Mouse (Mus musculus) limb, embryonic 12.5 days (tissue): ENCODE measurements at regions not wholly inside any gene's neighbourhood (a gene's known extent, or its start where the extent isn't known, plus 50 kb on each side); places are given as distances from the start of the nearest gene placed in this dataset.

Source experiments
- ATAC-seq: fragments of 200-750 bp; cut with Nextera tagmentation; 2 replicates; pipeline ENCODE4 v1.8.0; 2017; ENCODE audit warnings: low read depth, moderate TSS enrichment; ENCODE audit not compliant: insufficient number of reproducible peaks, insufficient read depth, low FRiP score, low TSS enrichment
- H3K27ac ChIP-seq: fragments of 300-500 bp; sonication (generic); 2 replicates; pipeline ENCODE4 v1.5.1; 2016; ENCODE audit warnings: mild to moderate bottlenecking, moderate library complexity
- H3K27me3 ChIP-seq: fragments of 300-500 bp; sonication (generic); 2 replicates; pipeline ENCODE4 v1.6.1; 2016; ENCODE audit warnings: mild to moderate bottlenecking, moderate library complexity
- H3K36me3 ChIP-seq: fragments of 300-500 bp; sonication (generic); 2 replicates; pipeline ENCODE4 v1.6.1; 2016; ENCODE audit warnings: mild to moderate bottlenecking, moderate library complexity
- H3K4me1 ChIP-seq: fragments of 300-500 bp; sonication (generic); replicated peaks from 2 replicates; pipeline ENCODE4 v1.6.1; 2016
- H3K4me2 ChIP-seq: fragments of 300-500 bp; sonication (generic); 2 replicates; pipeline ENCODE4 v1.6.1; 2016; ENCODE audit warnings: mild to moderate bottlenecking, moderate library complexity
- H3K4me3 ChIP-seq: fragments of 300-500 bp; sonication (generic); replicated peaks from 2 replicates; pipeline ENCODE4 v1.5.1; 2016; ENCODE audit warnings: mild to moderate bottlenecking
- H3K9ac ChIP-seq: fragments of 300-500 bp; sonication (generic); replicated peaks from 2 replicates; pipeline ENCODE4 v1.6.1; 2016; ENCODE audit warnings: mild to moderate bottlenecking, moderate library complexity
- H3K9me3 ChIP-seq: fragments of 300-500 bp; sonication (generic); 2 replicates; pipeline ENCODE4 v1.6.1; 2016; ENCODE audit warnings: mild to moderate bottlenecking, moderate library complexity
- WGBS: fragments of 180-500 bp; shearing (Covaris S2); methylation state at CpG from one replicate; pipeline ENCODE4 v1.1.7; 2016; 5-methylcytosine and 5-hydroxymethylcytosine counted together

DNA sequence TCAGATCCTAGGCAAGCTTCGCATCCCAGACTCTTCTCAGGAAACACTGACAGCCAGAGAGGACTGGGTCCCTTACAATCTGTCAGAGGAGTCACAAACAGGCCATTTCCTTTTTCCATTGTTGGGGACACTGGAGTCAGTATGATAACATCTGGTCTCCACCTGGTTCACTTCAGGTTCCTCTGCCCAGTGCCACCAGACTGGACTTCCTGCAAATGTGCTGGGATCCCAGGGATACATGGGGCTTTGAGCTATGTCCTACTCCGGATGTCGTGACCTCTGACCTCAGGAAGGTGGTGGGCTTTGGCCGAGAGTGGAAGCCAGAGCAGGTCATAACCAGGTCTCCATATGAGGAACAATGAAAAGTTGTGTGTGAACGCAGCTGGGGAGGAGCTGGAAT, 96.0 kb upstream of the Sulf2 start:
- Histone ChIP-seq H3K27ac (0 out of 2 replicates have a peak overlapping the region, but pooled peaks have one; percentile 45), H3K9ac (no peak overlapping the region), H3K9me3 (no peaks in the 10 kb centered on the region), H3K4me1 (peaks cover 30% of the 10 kb centered on the region), H3K27me3 (no peaks in the 10 kb centered on the region), H3K4me3 (no peak overlapping the region), H3K36me3 (no peaks in the 10 kb centered on the region), H3K4me2 (no peak overlapping the region)
- WGBS, result 41% methylated on average over 5 of the region's 5 CpGs
- no peak for ATAC-seq

DNA sequence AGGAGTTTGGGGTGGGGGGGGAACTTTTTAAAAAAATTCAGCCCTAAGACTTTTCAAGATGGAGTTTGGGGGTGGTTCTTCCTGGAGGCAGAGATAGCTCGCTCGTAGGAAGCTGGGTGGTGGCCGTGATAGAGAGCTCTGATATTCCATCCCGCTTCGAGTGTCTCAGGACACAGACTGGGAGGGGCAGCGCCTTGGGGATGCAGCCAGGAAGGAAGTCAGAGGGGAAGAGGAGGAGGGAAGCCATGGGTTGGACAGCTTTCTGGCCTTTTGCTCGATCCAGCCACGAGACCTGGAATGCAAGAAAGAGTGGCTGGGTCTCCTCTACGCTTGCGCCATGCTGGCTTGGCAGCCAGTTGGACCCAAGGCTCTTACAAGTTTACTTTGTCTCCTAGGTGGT, 95.1 kb upstream of the Sulf2 start:
- Histone ChIP-seq H3K36me3 (no peaks in the 10 kb centered on the region), H3K4me3 (no peak overlapping the region), H3K9me3 (no peaks in the 10 kb centered on the region), H3K27ac (no peak overlapping the region), H3K4me1 (peaks cover 29% of the 10 kb centered on the region), H3K4me2 (no peak overlapping the region), H3K9ac (no peak overlapping the region), H3K27me3 (no peaks in the 10 kb centered on the region)
- WGBS, result 90% methylated on average over 10 of the region's 10 CpGs
- no peak for ATAC-seq

DNA sequence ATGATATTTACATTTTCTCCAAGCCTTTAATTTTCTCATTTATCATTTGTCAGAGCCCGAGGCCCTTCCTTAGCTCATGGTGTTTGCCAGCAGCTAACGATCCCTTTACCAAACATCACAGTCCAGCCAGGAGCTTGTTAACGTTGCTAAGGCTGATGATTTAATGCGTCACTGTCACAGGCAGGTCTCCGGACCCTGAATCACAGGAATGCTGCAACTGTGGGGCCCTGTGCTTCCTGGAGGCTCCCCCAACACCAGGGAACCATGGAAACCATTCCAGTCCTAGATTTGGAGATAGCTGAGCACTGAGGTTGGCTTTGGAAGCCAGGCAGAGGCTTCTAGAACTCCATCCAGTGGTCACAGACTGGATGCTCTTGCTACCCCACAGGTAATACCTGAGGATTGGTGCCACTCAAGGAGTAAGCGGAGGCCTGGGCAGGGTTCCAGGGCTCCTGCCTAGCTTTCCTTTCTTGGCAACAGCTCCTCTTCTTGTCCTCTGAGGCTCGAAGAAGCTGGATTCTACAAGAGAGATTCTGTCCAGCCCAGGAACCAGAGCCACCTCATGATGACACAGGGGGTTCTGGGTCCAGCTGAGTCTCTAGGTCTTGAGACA, 94.0 kb upstream of the Sulf2 start:
- H3K9me3 ChIP-seq, result no peaks in the 10 kb centered on the region
- no peak for ATAC-seq
- H3K4me1 ChIP-seq, result peaks cover 32% of the 10 kb centered on the region
- H3K27me3 ChIP-seq, result no peaks in the 10 kb centered on the region
- H3K9ac ChIP-seq, result no peak overlapping the region
- 28% methylated on average over 7 of the region's 7 CpGs for WGBS
- no peak overlapping the region for H3K27ac ChIP-seq
- no peaks in the 10 kb centered on the region for H3K36me3 ChIP-seq
- no peak overlapping the region for H3K4me2 ChIP-seq
- no peak overlapping the region for H3K4me3 ChIP-seq

DNA sequence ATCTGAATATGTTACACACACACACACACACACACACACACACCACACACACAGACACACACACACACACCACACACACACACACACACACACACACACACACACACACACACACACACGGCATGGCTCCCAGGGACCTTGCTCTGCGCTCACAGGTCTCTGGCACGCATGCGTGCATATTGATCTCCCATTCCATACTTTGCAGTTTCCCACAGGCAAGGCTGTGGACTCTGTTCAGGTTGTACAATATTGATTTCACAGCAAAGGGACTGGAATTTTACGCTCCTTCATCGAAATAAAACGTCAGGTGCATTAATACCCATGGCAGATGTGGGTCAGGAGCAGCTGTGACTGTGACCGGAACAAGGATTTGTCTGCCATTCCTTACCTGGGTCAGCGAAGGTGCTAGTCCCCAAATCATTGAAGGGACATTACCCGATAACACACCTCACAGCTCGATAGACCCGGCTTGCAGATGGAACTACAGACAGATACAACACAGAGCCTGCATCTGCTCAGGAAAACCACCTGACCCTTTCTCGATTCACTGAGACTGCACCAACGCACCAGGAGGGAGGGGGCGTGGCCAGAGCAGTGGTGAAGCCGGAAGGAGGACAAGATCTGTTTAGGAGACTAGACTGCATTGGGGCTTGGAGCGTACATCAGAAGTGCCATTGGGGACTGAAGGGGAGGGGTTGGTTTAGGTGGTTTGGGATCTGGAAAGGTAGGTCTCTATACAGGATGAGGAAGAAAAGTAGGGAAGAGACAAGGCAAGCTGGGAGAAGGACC, 91.1 kb upstream of the Sulf2 start:
- 77% methylated on average over 17 of the region's 17 CpGs for WGBS
- no peak overlapping the region for H3K4me3 ChIP-seq
- peaks cover 41% of the 10 kb centered on the region for H3K4me1 ChIP-seq
- no peak overlapping the region for H3K9ac ChIP-seq
- H3K27me3 ChIP-seq, result no peaks in the 10 kb centered on the region
- no peaks in the 10 kb centered on the region for H3K36me3 ChIP-seq
- no peak for ATAC-seq
- no peak overlapping the region for H3K27ac ChIP-seq
- no peak overlapping the region for H3K4me2 ChIP-seq
- no peaks in the 10 kb centered on the region for H3K9me3 ChIP-seq

DNA sequence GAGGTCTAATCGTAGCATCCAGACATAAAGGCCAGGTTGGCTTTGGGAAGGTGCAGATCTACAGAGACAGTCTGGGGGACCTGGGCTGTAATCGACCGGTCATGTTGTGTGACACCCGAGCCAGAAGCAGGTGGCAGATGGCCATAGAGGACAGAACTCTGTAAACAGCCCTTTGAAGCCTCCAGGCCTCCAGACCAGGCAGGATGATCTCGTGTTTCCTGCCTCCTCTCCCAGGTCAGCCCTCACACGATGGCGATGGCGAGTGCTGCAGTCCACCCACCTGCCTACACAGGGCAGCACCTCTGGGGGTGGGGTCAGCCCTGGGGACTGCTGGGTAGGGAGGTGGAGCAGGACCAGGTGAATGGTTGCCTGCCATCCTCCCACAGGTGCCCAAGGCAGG, 89.8 kb upstream of the Sulf2 start:
- Histone ChIP-seq H3K27me3 (no peaks in the 10 kb centered on the region), H3K9ac (no peak overlapping the region), H3K36me3 (no peaks in the 10 kb centered on the region), H3K9me3 (peaks cover 5% of the 10 kb centered on the region; the same call in 1 of the 2 replicates), H3K4me2 (no peak overlapping the region), H3K27ac (peak overlapping the region; percentile 35; the same call in 1 of the 2 replicates), H3K4me1 (peaks cover 35% of the 10 kb centered on the region), H3K4me3 (no peak overlapping the region)
- WGBS, result 27% methylated on average over 8 of the region's 8 CpGs
- ATAC-seq, result no peak

DNA sequence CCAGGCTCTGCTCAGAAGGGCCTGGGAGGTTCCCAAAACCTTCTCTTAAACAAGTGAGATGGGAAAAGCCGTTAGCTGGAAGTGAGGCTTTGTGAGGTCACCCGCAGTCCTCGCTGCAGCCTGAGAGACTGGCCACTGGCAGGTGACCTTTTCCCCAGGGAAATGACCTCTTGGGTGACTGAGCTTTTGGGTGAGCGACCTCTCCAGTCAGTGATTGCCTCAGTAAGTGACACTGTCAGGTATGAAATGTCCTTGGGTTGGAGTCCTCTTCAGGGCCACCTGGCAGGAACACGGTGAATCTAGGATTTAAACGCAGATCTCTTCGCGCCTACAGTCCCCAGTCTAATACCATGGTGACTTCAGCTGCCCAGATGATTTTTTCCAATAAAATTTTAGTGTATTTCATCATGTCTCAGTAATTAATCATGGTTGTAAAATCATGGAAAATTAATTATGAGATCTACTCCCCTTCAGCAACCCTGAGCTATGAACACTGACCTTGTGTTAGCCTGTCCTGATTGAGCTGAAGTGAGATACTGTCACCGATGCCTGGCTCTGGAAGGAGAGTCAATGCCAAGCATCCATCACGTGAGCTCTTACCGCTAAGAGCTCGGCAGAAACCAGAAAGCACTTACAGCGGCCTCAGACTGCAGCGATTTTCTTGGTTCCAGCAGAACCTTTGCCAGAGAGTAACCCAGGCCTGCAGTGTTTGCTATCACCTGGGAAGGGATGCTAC, 87.5 kb upstream of the Sulf2 start:
- peaks cover 36% of the 10 kb centered on the region for H3K4me1 ChIP-seq
- no peak overlapping the region for H3K4me3 ChIP-seq
- H3K9me3 ChIP-seq, result peaks cover 14% of the 10 kb centered on the region
- no peak overlapping the region for H3K9ac ChIP-seq
- H3K36me3 ChIP-seq, result no peaks in the 10 kb centered on the region
- ATAC-seq, result no peak
- H3K4me2 ChIP-seq, result no peak overlapping the region
- WGBS, result 73% methylated on average over 14 of the region's 14 CpGs
- no peaks in the 10 kb centered on the region for H3K27me3 ChIP-seq
- H3K27ac ChIP-seq, result peak overlapping the region; percentile 41; the same call in 1 of the 2 replicates

DNA sequence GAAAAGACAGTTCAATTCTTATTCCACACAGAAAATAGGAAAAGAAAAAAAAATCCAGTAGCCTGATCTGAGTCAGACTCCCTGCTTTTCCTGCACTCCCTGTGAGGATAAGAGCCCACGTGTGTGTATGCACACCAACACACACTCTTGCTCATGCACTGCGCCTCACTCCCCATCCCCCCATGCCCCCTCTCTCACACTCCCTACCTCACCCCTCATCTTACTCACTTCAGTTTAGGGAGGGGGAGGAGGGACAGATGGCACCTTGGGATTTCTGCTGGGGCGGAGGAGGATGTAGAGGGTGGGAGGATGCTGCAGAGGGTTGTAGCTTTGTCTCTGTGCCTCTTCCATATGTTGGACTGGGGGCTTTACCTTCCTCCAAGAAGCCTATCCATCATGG, 85.8 kb upstream of the Sulf2 start:
- Histone ChIP-seq H3K4me2 (no peak overlapping the region), H3K36me3 (no peaks in the 10 kb centered on the region), H3K9ac (no peak overlapping the region), H3K9me3 (peaks cover 14% of the 10 kb centered on the region), H3K27me3 (no peaks in the 10 kb centered on the region), H3K4me3 (no peak overlapping the region), H3K4me1 (peaks cover 37% of the 10 kb centered on the region), H3K27ac (no peak overlapping the region)
- ATAC-seq, result no peak
- 95% methylated on average over 3 of the region's 3 CpGs for WGBS

DNA sequence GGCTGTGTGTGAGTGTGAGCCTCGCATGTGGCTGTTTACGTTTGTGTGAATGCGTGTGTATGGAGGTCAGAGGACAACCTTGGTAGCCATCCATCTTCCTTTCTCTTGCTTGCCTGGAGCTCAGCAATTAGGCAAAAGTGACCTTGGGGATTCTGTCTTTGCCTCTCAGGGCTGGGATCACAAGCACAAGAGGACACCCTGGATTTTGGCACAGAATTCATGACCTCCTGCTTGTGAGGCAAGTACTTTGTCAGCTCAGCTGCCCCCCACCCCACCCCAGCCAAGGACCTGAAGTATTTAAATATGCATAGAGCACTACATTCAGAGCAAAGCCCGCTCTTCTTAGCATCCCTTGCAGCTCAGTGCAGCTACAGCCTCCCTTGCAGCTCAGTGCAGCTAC, 84.6 kb upstream of the Sulf2 start:
- Histone ChIP-seq H3K36me3 (no peaks in the 10 kb centered on the region), H3K27me3 (no peaks in the 10 kb centered on the region), H3K4me1 (peaks cover 31% of the 10 kb centered on the region), H3K4me2 (no peak overlapping the region), H3K27ac (no peak overlapping the region), H3K9ac (no peak overlapping the region), H3K4me3 (no peak overlapping the region), H3K9me3 (peaks cover 14% of the 10 kb centered on the region)
- ATAC-seq, result no peak
- 95% methylated on average over 4 of the region's 4 CpGs for WGBS

DNA sequence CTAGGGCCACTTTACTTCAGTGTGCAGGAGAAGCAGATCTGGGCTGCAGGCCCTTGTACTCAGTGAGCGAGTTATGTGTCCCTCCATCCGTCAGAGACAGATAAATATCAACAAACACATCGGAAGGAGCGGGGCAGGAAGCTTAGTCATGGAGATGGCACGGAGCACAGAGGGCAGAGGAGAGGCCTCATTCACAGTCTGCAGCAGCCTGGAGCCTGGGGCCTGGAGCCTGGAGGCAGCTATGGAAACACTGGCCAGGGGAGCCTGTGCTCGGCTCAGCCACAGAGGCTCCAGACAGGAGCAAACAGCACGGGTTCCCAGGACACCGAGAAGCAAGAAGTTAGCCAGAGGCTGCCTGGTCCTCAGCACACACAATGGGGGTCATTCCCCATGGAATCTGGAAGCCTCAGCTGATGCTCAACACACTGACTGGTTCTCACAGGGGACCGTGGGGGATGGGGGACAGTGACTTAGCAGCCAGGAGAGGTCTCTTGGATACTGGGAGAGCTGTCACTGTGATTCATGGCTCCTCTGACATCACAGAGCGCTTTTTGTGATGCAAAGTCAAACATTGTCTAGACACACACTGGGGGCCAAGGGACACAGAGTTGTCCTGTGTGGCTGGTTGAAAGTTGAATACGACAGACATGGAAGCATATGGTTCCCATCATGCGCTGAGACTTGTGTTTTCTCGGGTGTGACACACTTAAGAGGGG, 82.2 kb upstream of the Sulf2 start:
- H3K4me3 ChIP-seq, result no peak overlapping the region
- no peaks in the 10 kb centered on the region for H3K36me3 ChIP-seq
- no peaks in the 10 kb centered on the region for H3K27me3 ChIP-seq
- ATAC-seq, result no peak
- peak overlapping the region; percentile 24; the same call in 1 of the 2 replicates for H3K27ac ChIP-seq
- WGBS, result 49% methylated on average over 13 of the region's 13 CpGs
- H3K9ac ChIP-seq, result no peak overlapping the region
- H3K9me3 ChIP-seq, result peaks cover 14% of the 10 kb centered on the region
- peaks cover 29% of the 10 kb centered on the region for H3K4me1 ChIP-seq
- no peak overlapping the region for H3K4me2 ChIP-seq

DNA sequence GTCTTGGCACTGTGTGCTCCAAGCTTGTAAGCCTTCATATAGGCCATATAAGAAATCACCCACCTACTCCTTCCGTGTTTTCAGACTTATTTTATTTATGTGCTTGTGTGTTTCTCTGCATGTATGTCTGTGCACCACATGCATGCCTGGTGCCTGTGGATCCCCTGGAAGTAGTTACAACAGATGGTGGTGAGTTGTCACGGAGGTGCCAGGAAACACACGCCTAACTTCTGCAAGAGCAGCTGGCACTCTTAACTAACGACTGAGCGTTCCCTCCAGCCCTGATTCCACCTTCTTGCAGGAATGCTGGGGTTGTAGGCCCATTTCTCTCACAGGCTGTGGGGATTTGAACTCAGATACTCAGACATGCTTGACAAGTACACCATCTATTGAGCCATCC, 80.6 kb upstream of the Sulf2 start:
- H3K4me2 ChIP-seq, result no peak overlapping the region
- no peak overlapping the region for H3K4me3 ChIP-seq
- no peak for ATAC-seq
- H3K9ac ChIP-seq, result no peak overlapping the region
- H3K27me3 ChIP-seq, result no peaks in the 10 kb centered on the region
- H3K27ac ChIP-seq, result no peak overlapping the region
- peaks cover 31% of the 10 kb centered on the region for H3K4me1 ChIP-seq
- no peaks in the 10 kb centered on the region for H3K36me3 ChIP-seq
- 75% methylated on average over 5 of the region's 5 CpGs for WGBS
- peaks cover 14% of the 10 kb centered on the region for H3K9me3 ChIP-seq
